Mouse (Mus musculus) neural tube, embryonic 14.5 days (tissue): ENCODE results near the gene Phf21a. TPM values are rescaled to one million over a fixed set of nuclear protein-coding genes. Genes with fewer than 3 reads are reported as not detected.

Experiments
- ATAC-seq: fragments of 200-750 bp; cut with Nextera tagmentation; 2 replicates; pipeline ENCODE4 v1.8.0; 2017; ENCODE audit warnings: low read depth, mild to moderate bottlenecking, moderate TSS enrichment, moderate library complexity
- H3K27ac ChIP-seq: fragments of 300-500 bp; sonication (generic); 2 replicates; pipeline ENCODE4 v1.5.1; 2014; ENCODE audit warnings: low read depth, mild to moderate bottlenecking, control low read depth, low read length, moderate library complexity, mixed read lengths
- H3K27me3 ChIP-seq: fragments of 300-500 bp; sonication (generic); 2 replicates; pipeline ENCODE4 v1.6.1; 2014; ENCODE audit warnings: low read length; ENCODE audit not compliant: control insufficient read depth, insufficient read depth
- H3K36me3 ChIP-seq: fragments of 300-500 bp; sonication (generic); 2 replicates; pipeline ENCODE4 v1.6.1; 2014; ENCODE audit warnings: low read length, mixed read lengths; ENCODE audit not compliant: control insufficient read depth, insufficient read depth
- H3K4me1 ChIP-seq: fragments of 300-500 bp; sonication (generic); 2 replicates; pipeline ENCODE4 v1.6.1; 2014; ENCODE audit warnings: low read length; ENCODE audit not compliant: control insufficient read depth, insufficient read depth
- H3K4me2 ChIP-seq: fragments of 300-500 bp; sonication (generic); 2 replicates; pipeline ENCODE4 v1.6.1; 2014; ENCODE audit warnings: mild to moderate bottlenecking, low read depth, low read length, control low read depth
- H3K4me3 ChIP-seq: fragments of 300-500 bp; sonication (generic); 2 replicates; pipeline ENCODE4 v1.5.1; 2014; ENCODE audit warnings: low read depth, low read length, control low read depth, mixed read lengths
- H3K9ac ChIP-seq: fragments of 300-500 bp; sonication (generic); replicated peaks from 2 replicates; pipeline ENCODE4 v1.6.1; 2014; ENCODE audit warnings: low read depth, mild to moderate bottlenecking, control low read depth, low read length, mixed read lengths
- H3K9me3 ChIP-seq: fragments of 300-500 bp; sonication (generic); 2 replicates; pipeline ENCODE4 v1.6.1; 2016; ENCODE audit warnings: low read length; ENCODE audit not compliant: control insufficient read depth
- WGBS: fragments of 180-500 bp; shearing (Covaris S2); extraction: QIAGEN DNeasy Blood & Tissue Kit; methylation state at CpG from one replicate; pipeline ENCODE4 v1.1.7; 2014; 5-methylcytosine and 5-hydroxymethylcytosine counted together
- polyA plus RNA-seq: library from polyadenylated mRNA; unstranded; fragments of >200 nt; fragmentation: Nextera tagmentation; extraction: Ambion mirVana; gene quantifications from 2 replicates; pipeline ENCODE4 v1.2.1, GENCODE M21; 2014

The Phf21a gene
- polyA plus RNA-seq, 1 experiment from 2014 or later = 39.9 TPM

DNA sequence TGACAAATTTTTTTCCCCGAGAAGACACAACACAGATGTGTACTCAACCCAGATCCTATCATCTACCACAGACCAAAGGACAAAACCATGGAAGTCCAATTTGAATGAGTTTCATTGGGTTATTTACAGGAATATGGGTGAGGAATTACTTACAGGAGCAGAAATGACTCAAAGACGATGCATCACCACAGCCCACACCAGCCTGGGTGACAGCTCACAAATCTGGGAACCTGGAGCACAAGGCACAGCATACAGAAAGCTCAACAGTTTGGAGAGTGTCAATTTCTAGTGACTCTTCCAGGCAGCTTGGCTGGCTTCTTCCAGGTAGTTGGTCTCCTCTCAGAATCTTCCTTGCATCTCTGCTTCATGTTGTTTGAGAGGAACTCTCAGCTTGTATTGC lies 154.8 kb downstream of the Phf21a start:
- 97% methylated on average over 2 of the region's 2 CpGs for WGBS
- ATAC-seq = no peak

DNA sequence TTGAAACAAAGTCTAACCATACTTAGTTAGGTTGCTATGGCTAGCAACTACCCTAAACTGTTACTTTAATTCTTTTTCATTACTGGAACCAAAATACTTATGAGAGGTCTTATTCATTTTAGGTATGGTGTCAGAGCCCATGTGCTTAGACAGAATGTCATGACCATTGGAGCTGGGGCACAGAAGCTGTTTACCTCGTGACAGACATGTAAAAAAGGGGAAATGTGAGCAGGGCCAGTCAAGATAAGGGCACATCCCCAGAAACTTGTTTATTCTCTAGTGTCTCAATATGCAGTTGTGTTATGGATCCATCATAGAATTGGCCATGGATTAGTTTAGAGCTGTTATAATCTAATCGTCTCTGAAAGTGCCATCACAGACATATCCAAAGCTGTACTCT lies 157.6 kb downstream of the Phf21a start:
- H3K4me2 ChIP-seq = no peak overlapping the region
- H3K27ac ChIP-seq = no peak overlapping the region
- no peaks in the 10 kb centered on the region for H3K27me3 ChIP-seq
- peaks cover 10% of the 10 kb centered on the region; the same call in 1 of the 2 replicates for H3K36me3 ChIP-seq
- 91% methylated on average over 2 of the region's 2 CpGs for WGBS
- no peak overlapping the region for H3K4me3 ChIP-seq
- no peak overlapping the region for H3K9ac ChIP-seq
- H3K9me3 ChIP-seq = no peaks in the 10 kb centered on the region
- no peak for ATAC-seq
- H3K4me1 ChIP-seq = no peaks in the 10 kb centered on the region

More for the DNA sequence above, 154.8 kb downstream of the Phf21a start:
- H3K9ac ChIP-seq = no peak overlapping the region
- H3K4me3 ChIP-seq = no peak overlapping the region
- no peaks in the 10 kb centered on the region for H3K4me1 ChIP-seq
- no peaks in the 10 kb centered on the region for H3K27me3 ChIP-seq
- peaks cover 10% of the 10 kb centered on the region; the same call in 1 of the 2 replicates for H3K36me3 ChIP-seq
- H3K9me3 ChIP-seq = no peaks in the 10 kb centered on the region
- H3K4me2 ChIP-seq = no peak overlapping the region
- H3K27ac ChIP-seq = no peak overlapping the region

DNA sequence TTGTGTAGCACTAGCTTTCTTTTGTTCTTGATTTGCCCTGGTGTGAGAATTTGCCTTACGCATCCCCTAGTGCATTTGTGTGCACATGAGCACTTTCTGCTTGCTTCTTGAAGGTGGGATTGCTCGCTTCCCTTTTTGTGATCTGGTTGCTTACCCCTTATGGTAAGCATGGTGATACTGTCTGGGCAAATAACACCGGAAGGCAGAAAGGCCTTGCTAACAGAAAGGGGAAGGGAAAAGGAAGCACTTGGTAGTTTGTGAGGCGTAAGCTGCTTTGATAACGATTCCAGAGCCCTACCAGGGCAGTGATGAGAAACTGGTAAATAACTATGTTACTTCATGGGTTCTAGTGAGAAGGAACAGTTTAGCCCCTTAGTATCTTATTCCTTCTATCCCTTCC lies 160.9 kb downstream of the Phf21a start:
- no peak for ATAC-seq
- 97% methylated on average over 5 of the region's 5 CpGs for WGBS
- H3K4me1 ChIP-seq = no peaks in the 10 kb centered on the region

DNA sequence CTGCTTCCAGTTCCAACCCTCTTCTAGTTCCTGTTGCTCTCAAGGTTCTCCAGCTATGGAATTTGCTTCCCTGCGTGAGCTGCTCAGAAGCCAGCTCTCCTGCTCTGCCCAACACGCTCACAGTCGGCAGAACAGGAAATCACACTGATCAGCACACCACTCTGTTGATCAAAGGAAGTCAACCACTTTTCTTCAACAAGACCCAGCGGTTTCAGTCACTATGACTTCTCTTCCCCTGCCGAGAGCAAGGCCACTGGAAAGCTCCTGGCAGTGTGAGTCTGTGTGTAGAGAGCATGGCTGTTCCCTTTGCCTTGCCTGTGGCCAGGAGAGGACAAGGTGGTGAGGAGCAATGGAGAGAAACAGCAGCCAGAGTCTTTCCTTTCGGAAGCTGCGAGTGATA lies 163.2 kb downstream of the Phf21a start:
- ATAC-seq = no peak
- no peaks in the 10 kb centered on the region for H3K27me3 ChIP-seq
- H3K4me1 ChIP-seq = no peaks in the 10 kb centered on the region
- H3K27ac ChIP-seq = no peak overlapping the region
- H3K9me3 ChIP-seq = no peaks in the 10 kb centered on the region
- H3K36me3 ChIP-seq = no peaks in the 10 kb centered on the region
- H3K4me2 ChIP-seq = no peak overlapping the region
- H3K9ac ChIP-seq = no peak overlapping the region
- no peak overlapping the region for H3K4me3 ChIP-seq
- 81% methylated on average over 7 of the region's 7 CpGs for WGBS

More for the DNA sequence above, 160.9 kb downstream of the Phf21a start:
- Histone ChIP-seq H3K36me3 (0 out of 2 replicates have a peak, but pooled peaks cover 5% of the 10 kb centered on the region), H3K4me3 (no peak overlapping the region), H3K27ac (no peak overlapping the region), H3K9me3 (no peaks in the 10 kb centered on the region), H3K9ac (no peak overlapping the region), H3K27me3 (no peaks in the 10 kb centered on the region), H3K4me2 (no peak overlapping the region)

DNA sequence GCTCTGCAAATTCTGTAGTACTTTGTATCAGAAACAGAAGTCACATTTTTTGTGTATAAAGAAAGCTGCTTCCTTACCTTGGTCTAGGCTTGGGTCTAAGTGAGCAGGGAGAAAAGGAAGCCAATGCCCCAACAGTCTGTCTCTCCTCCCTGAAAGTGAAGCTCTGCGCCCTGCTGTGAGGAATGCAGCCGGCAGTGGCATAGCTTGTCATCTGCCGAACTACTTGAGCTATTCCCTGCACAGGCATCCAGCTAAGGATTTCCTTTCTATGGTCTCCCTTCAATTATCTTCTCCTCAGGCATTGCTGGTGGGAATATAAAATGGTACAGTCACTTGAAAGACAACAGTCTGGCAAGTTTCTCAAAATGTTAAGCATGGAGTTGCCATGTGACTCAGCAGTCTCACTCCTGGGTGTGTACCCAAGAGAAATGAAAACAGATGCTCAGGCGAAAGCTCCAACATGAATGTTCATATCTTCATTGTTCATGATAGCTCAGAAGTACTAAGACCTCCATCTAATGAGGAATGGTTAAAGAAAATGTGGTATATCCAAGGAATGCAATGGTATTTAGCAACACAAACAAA lies 164.5 kb downstream of the Phf21a start:
- H3K4me3 ChIP-seq = no peak overlapping the region
- no peak overlapping the region for H3K4me2 ChIP-seq
- no peaks in the 10 kb centered on the region for H3K9me3 ChIP-seq
- no peak overlapping the region for H3K27ac ChIP-seq
- no peaks in the 10 kb centered on the region for H3K36me3 ChIP-seq
- no peak overlapping the region for H3K9ac ChIP-seq
- H3K4me1 ChIP-seq = no peaks in the 10 kb centered on the region
- no peak for ATAC-seq
- H3K27me3 ChIP-seq = no peaks in the 10 kb centered on the region
- 46% methylated on average over 4 of the region's 4 CpGs for WGBS

DNA sequence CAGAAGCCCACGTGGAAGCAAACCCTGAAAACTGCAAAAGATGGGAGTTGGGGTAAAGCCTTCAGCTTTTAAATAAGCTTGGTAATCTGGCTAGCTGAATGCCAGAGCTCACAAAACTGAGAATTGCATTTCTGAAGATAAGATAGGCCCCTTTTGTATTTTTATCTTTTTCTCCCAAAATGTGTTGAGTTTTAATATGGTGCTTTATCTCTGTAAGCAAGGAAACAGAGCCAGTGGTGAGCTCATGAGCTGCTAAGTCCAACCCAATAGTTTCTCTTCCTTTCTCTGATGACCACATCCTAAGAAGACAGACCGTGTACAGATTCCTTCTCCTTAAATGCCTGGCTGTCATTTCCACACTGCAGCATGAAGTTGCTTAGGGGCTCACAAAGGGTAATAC lies 167.0 kb downstream of the Phf21a start:
- Histone ChIP-seq H3K36me3 (no peaks in the 10 kb centered on the region), H3K9me3 (no peaks in the 10 kb centered on the region), H3K27me3 (no peaks in the 10 kb centered on the region), H3K27ac (no peak overlapping the region), H3K4me3 (no peak overlapping the region), H3K4me2 (no peak overlapping the region), H3K9ac (no peak overlapping the region), H3K4me1 (no peaks in the 10 kb centered on the region)
- WGBS = 93% methylated on average over 2 of the region's 2 CpGs
- ATAC-seq = no peak

DNA sequence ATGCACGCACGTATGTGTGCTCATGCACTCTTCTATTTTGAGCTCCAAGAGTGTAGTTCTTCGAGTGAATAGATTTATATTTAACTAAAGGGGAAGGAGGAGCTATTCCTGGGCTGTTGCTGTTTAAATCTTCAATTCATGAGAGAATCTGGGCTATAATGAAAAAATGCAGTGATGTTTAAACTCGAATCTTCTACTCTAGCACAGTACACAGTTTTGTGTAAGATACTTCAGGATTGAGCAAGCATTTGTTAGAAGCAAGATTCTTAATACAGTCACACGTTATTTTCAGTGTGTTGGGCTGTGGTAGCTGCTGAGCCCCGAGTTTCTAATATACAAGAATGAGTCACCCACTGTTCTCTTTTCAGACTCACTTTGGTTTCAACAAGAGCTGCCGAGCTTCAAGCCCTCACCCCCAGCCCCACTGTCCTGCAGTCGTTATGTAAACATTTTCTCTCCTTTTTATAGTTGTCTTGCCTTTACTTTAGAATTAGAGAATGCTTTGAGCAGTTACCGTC lies 173.2 kb downstream of the Phf21a start:
- Histone ChIP-seq H3K9me3 (no peaks in the 10 kb centered on the region), H3K27ac (no peak overlapping the region), H3K36me3 (no peaks in the 10 kb centered on the region), H3K27me3 (no peaks in the 10 kb centered on the region), H3K4me1 (no peaks in the 10 kb centered on the region), H3K4me3 (no peak overlapping the region), H3K9ac (no peak overlapping the region), H3K4me2 (no peak overlapping the region)
- no peak for ATAC-seq
- 77% methylated on average over 9 of the region's 9 CpGs for WGBS

DNA sequence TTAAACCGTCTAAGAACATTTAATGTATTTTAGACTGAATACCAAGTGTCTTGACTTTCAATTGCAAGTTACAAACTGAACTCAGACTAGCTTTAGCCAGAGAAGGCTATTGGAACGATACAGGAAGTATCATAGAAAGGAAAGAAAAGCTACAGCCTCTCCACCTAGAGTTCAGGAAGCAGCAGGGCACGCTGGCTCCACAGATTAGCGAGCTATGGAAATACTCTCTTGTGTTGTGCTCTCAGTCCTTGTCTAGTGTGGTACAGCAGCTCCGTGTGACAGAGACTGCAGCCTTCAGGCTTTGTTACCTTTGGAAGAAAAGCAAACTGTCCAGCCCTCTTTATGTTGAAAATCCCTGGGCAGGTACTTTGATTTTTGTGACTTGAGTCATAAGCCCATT lies 176.3 kb downstream of the Phf21a start:
- no peaks in the 10 kb centered on the region for H3K27me3 ChIP-seq

DNA sequence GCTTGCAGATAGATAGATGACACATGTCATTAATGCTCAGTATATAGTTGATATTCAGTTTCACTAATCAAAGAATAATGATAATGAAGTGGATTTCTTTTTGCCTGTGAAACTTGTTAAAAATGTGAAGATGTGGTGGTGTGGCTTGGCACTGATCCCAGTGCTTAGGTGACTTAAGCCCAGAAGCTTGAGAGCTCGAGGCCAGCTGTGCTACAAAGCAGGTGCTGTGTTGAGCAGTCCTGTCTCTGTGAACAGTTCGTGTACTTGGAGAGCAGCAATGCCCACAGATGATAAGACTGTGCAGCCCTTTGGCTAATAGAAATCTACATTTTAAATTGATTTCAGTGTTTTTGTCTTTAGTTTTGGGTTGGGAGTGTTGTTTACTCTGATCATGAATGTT lies 179.6 kb downstream of the Phf21a start:
- H3K27ac ChIP-seq = no peak overlapping the region
- H3K9me3 ChIP-seq = no peaks in the 10 kb centered on the region
- H3K4me1 ChIP-seq = no peaks in the 10 kb centered on the region
- H3K4me3 ChIP-seq = no peak overlapping the region
- no peak overlapping the region for H3K9ac ChIP-seq
- whole genome bisulfite sequencing = 64% methylated on average over 2 of the region's 2 CpGs
- no peaks in the 10 kb centered on the region for H3K27me3 ChIP-seq
- ATAC-seq = no peak
- no peaks in the 10 kb centered on the region for H3K36me3 ChIP-seq
- H3K4me2 ChIP-seq = no peak overlapping the region

More for the DNA sequence above, 176.3 kb downstream of the Phf21a start:
- no peak overlapping the region for H3K9ac ChIP-seq
- H3K4me3 ChIP-seq = no peak overlapping the region
- ATAC-seq = no peak
- H3K9me3 ChIP-seq = no peaks in the 10 kb centered on the region
- no peaks in the 10 kb centered on the region for H3K4me1 ChIP-seq
- H3K36me3 ChIP-seq = no peaks in the 10 kb centered on the region
- no peak overlapping the region for H3K27ac ChIP-seq
- no peak overlapping the region for H3K4me2 ChIP-seq
- 91% methylated on average over 5 of the region's 5 CpGs for WGBS
